Mouse (Mus musculus) layer of hippocampus, postnatal 14 days (tissue): ENCODE data around the gene Sik3. TPM values are rescaled to one million over a fixed set of nuclear protein-coding genes. Genes with fewer than 3 reads are reported as not detected.

Experiments
- DNase-seq, 2 experiments: peaks; one replicate each; pipeline ENCODE4 v3.0.0; 2021 to 2022; ENCODE audit warnings: low spot score in 2 of 2, mixed read lengths in 1 of 2
- total RNA-seq, 2 experiments: library from RNA; stranded (reverse); gene quantifications; 2 replicates each; pipeline ENCODE4 v1.2.3; 2021

Gene Sik3
- total RNA-seq, 2 experiments from 2014 or later: 104 to 118 TPM

DNA sequence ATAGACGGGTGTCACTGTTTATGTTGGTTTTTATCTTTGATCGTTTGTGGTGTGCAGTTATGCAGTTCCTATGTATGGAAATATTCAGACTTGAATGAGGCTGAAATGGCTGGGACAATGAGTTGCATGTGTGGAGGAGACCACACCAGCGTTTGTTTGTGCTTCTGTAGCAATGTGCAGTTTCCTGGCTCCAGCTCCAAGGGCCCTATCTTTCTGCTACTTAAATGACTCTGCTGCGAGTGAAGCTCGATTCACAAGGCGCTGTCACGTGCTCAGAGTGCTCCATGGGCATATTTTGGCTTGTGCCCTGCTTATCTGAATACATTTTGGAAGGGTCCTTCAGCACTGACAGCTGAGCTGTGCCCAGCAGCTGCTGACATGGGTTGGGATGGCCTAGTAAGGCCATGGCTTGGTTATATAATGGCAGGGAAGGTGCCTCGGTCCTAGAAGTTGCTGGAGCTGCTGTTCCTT lies 2.5 kb downstream of the Sik3 start:
- no peak for DNase-seq

GRCm38 (mm10) chr9:46015831-46016230 lies 3.2 kb downstream of the Sik3 start:
- no peak for DNase-seq

DNA sequence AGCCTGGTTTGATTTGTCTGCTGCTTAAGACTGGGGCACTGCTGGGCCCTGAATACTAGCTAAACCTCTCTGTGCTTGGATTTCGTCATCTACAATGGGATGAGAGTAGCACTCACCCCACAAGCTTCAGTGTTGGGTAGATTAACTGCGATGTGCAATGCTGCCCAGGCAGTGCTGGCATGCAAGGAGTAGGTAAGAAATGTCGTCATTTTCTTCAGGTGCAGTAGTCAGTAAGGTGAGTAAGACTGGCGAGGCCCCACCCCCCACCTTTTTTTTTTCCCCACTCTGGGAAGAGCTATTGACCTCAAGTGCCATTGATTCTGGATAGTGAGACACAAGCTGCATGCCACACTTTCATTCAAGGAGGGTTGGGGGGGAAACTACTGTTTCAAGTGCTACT lies 3.8 kb downstream of the Sik3 start:
- no peak for DNase-seq

GRCm38 (mm10) chr9:46018316-46018715 lies 5.7 kb downstream of the Sik3 start:
- no peak for DNase-seq

GRCm38 (mm10) chr9:46019975-46020374 lies 7.4 kb downstream of the Sik3 start:
- DNase-seq: no peak

DNA sequence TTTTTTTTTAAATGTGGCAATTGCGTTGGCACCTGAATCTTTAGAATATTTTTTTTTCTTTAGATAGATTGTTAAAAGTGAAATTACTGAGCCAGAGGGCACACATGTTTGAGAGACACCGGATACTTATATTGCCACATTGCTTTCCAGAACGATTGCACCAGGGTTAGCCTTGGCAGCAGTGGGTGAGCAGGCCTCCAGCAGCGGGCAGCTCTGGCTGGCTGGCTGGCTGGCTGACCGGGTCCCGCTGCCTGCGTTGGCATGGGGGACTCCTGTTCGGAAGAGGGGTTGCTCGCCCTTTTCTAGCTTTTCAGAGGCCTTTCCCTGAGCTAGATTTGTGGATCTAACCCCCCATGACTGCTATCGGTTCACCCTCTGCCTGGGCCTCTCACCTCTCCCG lies 11.0 kb downstream of the Sik3 start:
- no peak for DNase-seq

DNA sequence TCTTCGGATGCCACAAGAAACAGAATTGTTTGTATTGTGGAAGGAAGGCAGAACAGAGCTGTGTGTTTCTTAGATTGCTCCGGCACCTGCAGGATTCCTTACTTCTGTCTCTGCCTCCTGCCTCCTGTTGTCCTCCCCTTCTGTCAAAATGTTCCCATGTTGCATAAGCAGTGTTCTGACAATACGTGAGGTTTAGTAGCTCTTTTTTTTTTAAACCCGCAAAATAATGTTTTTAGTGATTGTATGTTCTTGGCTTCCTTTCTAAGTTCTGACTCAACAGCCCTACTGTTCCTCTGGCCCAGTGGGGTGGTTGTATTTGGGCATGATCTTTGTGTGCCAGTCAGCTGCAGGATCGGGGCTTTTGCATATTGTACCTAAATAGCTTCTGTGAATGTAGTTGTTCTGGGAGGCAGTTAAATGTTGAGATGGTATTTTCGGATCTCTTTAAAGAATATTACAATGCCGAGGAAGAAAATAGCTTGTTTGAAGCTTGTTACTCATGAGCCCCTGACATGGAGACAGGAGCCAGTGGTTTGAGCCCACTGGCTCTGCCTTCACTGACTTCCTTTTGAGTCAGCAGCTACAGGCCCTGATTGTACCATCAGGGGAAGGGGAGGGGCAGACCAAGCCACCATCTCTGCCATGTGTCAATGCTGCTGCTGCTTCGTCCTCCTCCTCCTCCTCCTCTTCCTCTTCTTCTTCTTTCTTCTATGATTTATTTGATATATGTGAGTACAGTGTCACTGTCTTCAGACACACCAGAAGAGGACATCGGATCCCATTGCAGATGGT lies 13.6 kb downstream of the Sik3 start:
- peak; percentile 32 to 63 for DNase-seq

GRCm38 (mm10) chr9:46027994-46028393 lies 15.4 kb downstream of the Sik3 start:
- peak in 1 of 2 experiments; percentile 42 for DNase-seq

DNA sequence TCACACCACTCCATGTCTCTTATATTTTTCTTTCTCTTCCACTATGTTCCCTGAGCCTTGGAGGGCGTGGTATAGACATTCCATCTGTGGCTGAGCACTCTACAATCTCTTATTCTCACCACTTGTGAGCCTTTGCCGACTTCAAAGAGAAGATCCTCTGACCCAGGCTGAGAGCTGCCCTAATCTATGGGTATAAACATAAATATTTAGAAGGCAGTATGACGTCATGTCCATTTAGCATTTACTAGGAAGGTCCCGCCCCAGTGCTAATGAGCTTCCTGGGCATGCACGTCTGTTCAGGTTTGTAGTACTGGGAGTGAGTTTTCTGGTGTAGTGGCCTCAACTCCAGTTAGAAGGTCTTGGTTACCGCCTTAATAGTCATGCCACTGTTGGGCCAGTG lies 16.9 kb downstream of the Sik3 start:
- no peak for DNase-seq

DNA sequence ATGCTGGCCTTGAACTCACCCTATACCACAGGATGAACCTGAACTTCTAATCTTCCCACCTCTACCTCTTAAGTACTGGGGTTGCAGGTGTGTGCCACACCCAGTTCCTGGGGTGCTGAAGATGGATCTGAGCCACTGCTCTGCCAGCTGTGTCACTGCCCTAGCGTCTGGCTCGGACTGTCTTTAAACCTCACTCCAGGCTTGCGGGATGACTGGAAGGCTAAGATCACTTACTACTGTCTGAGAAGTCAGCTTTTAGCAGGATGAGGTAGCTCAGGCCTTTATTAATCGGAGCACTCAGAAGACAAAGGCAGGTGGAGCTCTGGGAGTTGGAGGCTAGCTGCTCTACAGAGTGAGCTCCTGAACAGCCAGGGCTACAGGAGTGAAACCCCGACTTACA lies 17.6 kb downstream of the Sik3 start:
- DNase-seq: no peak

GRCm38 (mm10) chr9:46030968-46031367 lies 18.3 kb downstream of the Sik3 start:
- no peak for DNase-seq

GRCm38 (mm10) chr9:46032190-46032589 lies 19.6 kb downstream of the Sik3 start:
- peak in 1 of 2 experiments; percentile 68 for DNase-seq

DNA sequence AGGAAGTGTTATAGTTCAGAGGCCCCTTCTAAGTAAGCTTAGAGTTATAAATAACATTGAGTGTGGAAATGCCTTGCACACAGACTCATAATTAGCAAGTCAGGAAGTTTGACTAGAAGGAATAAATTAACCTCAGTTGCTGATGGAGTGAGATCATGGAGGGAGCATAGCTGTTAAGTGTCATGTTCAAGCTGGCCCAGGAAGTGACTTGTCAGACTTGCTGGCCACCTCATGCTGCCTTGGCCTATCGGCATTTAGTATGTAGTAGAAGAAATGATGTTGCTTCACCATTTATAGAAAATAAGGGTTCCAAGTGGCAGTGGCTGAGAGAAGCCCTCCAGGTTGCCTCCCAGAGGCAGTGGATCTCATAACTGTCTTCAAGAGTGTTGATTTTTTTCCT lies 20.4 kb downstream of the Sik3 start:
- no peak for DNase-seq

GRCm38 (mm10) chr9:46033862-46034261 lies 21.2 kb downstream of the Sik3 start:
- no peak for DNase-seq

GRCm38 (mm10) chr9:46035290-46035871 lies 22.8 kb downstream of the Sik3 start:
- DNase-seq: no peak

- DNase-seq: no peak
These were observed 24.3 kb downstream of the Sik3 start for GRCm38 (mm10) chr9:46036881-46037280.

GRCm38 (mm10) chr9:46038786-46039185 lies 26.2 kb downstream of the Sik3 start:
- DNase-seq: no peak

- no peak for DNase-seq
These were observed 28.6 kb downstream of the Sik3 start for GRCm38 (mm10) chr9:46041186-46041585.

DNA sequence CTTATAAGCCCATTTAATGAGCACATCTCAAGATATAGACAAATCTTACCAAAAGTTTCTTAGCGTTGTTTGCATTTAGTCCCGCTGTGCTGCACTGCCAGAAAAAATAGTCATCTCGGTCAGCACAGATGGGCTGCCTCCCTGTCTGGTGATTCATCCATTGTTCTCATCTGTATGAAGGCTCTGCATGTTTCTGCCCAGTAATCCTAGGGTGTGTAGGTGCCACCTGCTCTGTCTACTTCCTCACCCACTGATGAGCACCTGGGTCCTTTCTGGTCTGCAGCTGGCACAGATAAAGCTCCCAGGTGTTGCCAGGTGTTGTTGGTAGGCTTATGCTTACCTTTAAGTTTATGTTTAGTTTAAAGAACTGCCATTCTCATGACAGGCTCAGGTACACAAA lies 29.8 kb downstream of the Sik3 start:
- no peak for DNase-seq

- no peak for DNase-seq
These were observed 31.0 kb downstream of the Sik3 start for GRCm38 (mm10) chr9:46043626-46044025.

GRCm38 (mm10) chr9:46046724-46047517 lies 34.3 kb downstream of the Sik3 start:
- no peak for DNase-seq

- DNase-seq: no peak
These were observed 36.9 kb downstream of the Sik3 start for GRCm38 (mm10) chr9:46049525-46049924.
